Mouse (Mus musculus): ENCODE measurements around the gene Lekr1. TPM values are rescaled to one million over a fixed set of nuclear protein-coding genes. Genes with fewer than 3 reads are reported as not detected.

Lekr1 gene
- polyA plus RNA-seq, 1 experiment: not detected

DNA sequence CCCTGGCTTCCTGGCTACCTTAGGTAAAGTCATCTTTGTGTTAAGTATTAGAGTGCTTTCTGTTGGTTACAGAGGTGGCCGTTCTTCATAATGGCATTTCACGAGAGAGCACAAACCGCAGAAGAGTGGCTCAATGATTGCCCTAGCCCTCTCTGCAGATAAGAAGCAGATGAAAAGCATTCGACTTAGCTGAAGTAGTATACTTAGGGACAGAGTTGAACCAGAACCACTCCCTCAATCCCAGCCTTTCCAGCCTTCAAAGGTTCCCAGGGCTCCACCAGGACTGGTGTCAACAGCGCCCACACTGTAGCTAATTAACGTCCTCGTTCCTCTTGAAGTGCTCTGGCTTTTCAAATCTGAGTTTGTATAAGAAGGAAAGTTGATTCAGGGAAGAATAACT, 166.4 kb downstream of the Lekr1 start:
- Histone ChIP-seq H3K4me3 (replicated peaks; ENCODE audit: control insufficient read depth, low read depth, low read length) (no peak overlapping the region), H3K27ac (ENCODE audit: control insufficient read depth, insufficient read depth, low read depth, low read length, poor library complexity) (no peak overlapping the region), H3K4me1 (ENCODE audit: control insufficient read depth, insufficient read depth, low read length) (no peaks in the 10 kb centered on the region; the same call in 1 of the 2 replicates)
- TF ChIP-seq CTCF (IDR thresholded peaks at IDR 0.05; ENCODE audit: control insufficient read depth, insufficient read depth, low read length) (no peak), POLR2A (IDR thresholded peaks at IDR 0.05; ENCODE audit: borderline replicate concordance, control insufficient read depth, low read depth, low read length) (no peak)
- WGBS: 67% methylated on average over 7 of the region's 7 CpGs

DNA sequence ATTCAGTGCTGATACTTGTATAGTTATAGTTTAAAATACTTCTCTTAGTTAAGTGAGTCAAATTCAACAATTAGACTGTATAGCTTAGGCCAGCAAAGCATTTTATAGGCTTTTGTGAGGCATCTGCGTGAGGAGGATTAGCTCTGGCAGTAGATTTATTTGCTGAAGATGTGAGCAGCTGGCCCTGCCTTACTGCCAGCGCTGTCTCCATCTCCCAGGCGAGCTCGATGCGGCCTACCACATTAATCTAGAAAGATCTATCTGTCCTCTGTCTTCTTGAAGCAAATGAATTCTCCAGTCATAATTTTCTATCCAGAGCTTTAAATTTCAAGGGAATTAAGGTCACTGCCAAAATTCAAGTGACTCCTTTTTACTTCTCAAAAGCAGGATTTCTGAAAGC, 170.4 kb downstream of the Lekr1 start:
- no peak overlapping the region for H3K4me3 ChIP-seq (replicated peaks; ENCODE audit: control insufficient read depth, low read depth, low read length)
- TF ChIP-seq CTCF (IDR thresholded peaks at IDR 0.05; ENCODE audit: control insufficient read depth, insufficient read depth, low read length) (no peak), POLR2A (IDR thresholded peaks at IDR 0.05; ENCODE audit: borderline replicate concordance, control insufficient read depth, low read depth, low read length) (no peak)
- no peaks in the 10 kb centered on the region for H3K4me1 ChIP-seq (ENCODE audit: control insufficient read depth, insufficient read depth, low read length)
- H3K27ac ChIP-seq (ENCODE audit: control insufficient read depth, insufficient read depth, low read depth, low read length, poor library complexity): no peak overlapping the region
- WGBS: 85% methylated on average over 5 of the region's 5 CpGs

DNA sequence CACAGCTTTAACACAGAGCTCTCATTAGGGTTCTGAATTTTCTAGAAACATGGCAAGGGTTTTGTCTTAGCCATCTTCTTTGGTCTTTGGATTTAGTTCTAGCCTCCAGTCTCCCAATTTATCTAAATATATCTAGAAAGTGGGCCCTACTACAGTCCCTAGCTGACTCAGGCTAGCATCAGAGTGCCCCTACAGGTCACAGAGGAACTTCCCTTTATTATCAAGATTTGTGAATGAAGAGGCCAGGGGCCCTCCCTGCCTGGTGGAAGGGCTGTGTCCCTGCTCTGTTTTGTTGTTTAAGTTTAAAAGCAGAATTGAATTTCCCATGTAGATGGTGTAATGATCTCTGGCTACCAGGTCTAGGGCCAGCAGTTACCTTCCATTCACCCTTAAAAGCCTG, 173.6 kb downstream of the Lekr1 start:
- TF ChIP-seq POLR2A (IDR thresholded peaks at IDR 0.05; ENCODE audit: borderline replicate concordance, control insufficient read depth, low read depth, low read length) (no peak), CTCF (IDR thresholded peaks at IDR 0.05; ENCODE audit: control insufficient read depth, insufficient read depth, low read length) (no peak)
- Histone ChIP-seq H3K4me3 (replicated peaks; ENCODE audit: control insufficient read depth, low read depth, low read length) (no peak overlapping the region), H3K4me1 (ENCODE audit: control insufficient read depth, insufficient read depth, low read length) (no peaks in the 10 kb centered on the region), H3K27ac (ENCODE audit: control insufficient read depth, insufficient read depth, low read depth, low read length, poor library complexity) (no peak overlapping the region)

DNA sequence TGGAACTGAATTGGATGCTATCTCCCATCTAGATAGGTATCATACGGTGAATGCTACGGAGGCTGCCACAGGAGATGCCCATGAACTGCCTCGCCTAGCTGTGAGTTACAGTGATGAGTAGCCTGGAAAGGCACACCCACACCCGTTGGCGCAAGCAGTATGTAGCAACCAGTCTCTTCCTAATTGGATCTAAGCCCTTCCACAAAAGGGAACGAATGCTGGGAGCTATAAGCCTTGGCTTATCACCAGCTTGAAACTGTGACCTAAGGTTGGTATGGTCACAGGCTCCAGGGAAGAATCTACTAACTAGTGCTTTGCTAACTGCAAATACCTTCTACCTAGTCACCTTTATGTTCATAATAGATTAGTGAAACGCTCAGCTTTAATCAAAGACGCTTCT, 175.1 kb downstream of the Lekr1 start:
- no peak overlapping the region for H3K27ac ChIP-seq (ENCODE audit: control insufficient read depth, insufficient read depth, low read depth, low read length, poor library complexity)
- no peaks in the 10 kb centered on the region for H3K4me1 ChIP-seq (ENCODE audit: control insufficient read depth, insufficient read depth, low read length)
- WGBS: 69% methylated on average over 8 of the region's 8 CpGs
- H3K4me3 ChIP-seq (replicated peaks; ENCODE audit: control insufficient read depth, low read depth, low read length): no peak overlapping the region
- TF ChIP-seq CTCF (IDR thresholded peaks at IDR 0.05; ENCODE audit: control insufficient read depth, insufficient read depth, low read length) (no peak), POLR2A (IDR thresholded peaks at IDR 0.05; ENCODE audit: borderline replicate concordance, control insufficient read depth, low read depth, low read length) (no peak)

- Histone ChIP-seq H3K4me1 (ENCODE audit: control insufficient read depth, insufficient read depth, low read length) (no peaks in the 10 kb centered on the region), H3K27ac (ENCODE audit: control insufficient read depth, insufficient read depth, low read depth, low read length, poor library complexity) (no peak overlapping the region), H3K4me3 (replicated peaks; ENCODE audit: control insufficient read depth, low read depth, low read length) (no peak overlapping the region)
- WGBS: 55% methylated on average over 5 of the region's 5 CpGs
- TF ChIP-seq POLR2A (IDR thresholded peaks at IDR 0.05; ENCODE audit: borderline replicate concordance, control insufficient read depth, low read depth, low read length) (no peak), CTCF (IDR thresholded peaks at IDR 0.05; ENCODE audit: control insufficient read depth, insufficient read depth, low read length) (no peak)
Observed at GRCm38 (mm10) chr3:65842515-65843184, 176.6 kb downstream of the Lekr1 start.

GRCm38 (mm10) chr3:65843185-65843552, 177.1 kb downstream of the Lekr1 start:
- 54% methylated on average over 4 of the region's 4 CpGs for WGBS
- TF ChIP-seq CTCF (IDR thresholded peaks at IDR 0.05; ENCODE audit: control insufficient read depth, insufficient read depth, low read length): no peak
- TF ChIP-seq POLR2A (IDR thresholded peaks at IDR 0.05; ENCODE audit: borderline replicate concordance, control insufficient read depth, low read depth, low read length): no peak
- no peak overlapping the region for H3K4me3 ChIP-seq (replicated peaks; ENCODE audit: control insufficient read depth, low read depth, low read length)
- H3K4me1 ChIP-seq (ENCODE audit: control insufficient read depth, insufficient read depth, low read length): no peaks in the 10 kb centered on the region
- no peak overlapping the region for H3K27ac ChIP-seq (ENCODE audit: control insufficient read depth, insufficient read depth, low read depth, low read length, poor library complexity)

GRCm38 (mm10) chr3:65844302-65844701, 178.3 kb downstream of the Lekr1 start:
- whole genome bisulfite sequencing: 84% methylated on average over 10 of the region's 10 CpGs
- no peak overlapping the region; the same call in 1 of the 2 replicates for H3K27ac ChIP-seq (ENCODE audit: control insufficient read depth, insufficient read depth, low read depth, low read length, poor library complexity)
- TF ChIP-seq POLR2A (IDR thresholded peaks at IDR 0.05; ENCODE audit: borderline replicate concordance, control insufficient read depth, low read depth, low read length) (no peak), CTCF (IDR thresholded peaks at IDR 0.05; ENCODE audit: control insufficient read depth, insufficient read depth, low read length) (no peak)
- H3K4me3 ChIP-seq (replicated peaks; ENCODE audit: control insufficient read depth, low read depth, low read length): no peak overlapping the region
- no peaks in the 10 kb centered on the region for H3K4me1 ChIP-seq (ENCODE audit: control insufficient read depth, insufficient read depth, low read length)

GRCm38 (mm10) chr3:65844851-65845552, 179.0 kb downstream of the Lekr1 start:
- H3K27ac ChIP-seq (ENCODE audit: control insufficient read depth, insufficient read depth, low read depth, low read length, poor library complexity): no peak overlapping the region
- TF ChIP-seq POLR2A (IDR thresholded peaks at IDR 0.05; ENCODE audit: borderline replicate concordance, control insufficient read depth, low read depth, low read length): no peak
- no peak for TF ChIP-seq CTCF (IDR thresholded peaks at IDR 0.05; ENCODE audit: control insufficient read depth, insufficient read depth, low read length)
- no peaks in the 10 kb centered on the region for H3K4me1 ChIP-seq (ENCODE audit: control insufficient read depth, insufficient read depth, low read length)
- no peak overlapping the region for H3K4me3 ChIP-seq (replicated peaks; ENCODE audit: control insufficient read depth, low read depth, low read length)
- WGBS: 72% methylated on average over 8 of the region's 8 CpGs

All from bone marrow, adult 2 months (tissue).